Mouse (Mus musculus): Measurements from ENCODE around the gene Tas2r130. TPM values are rescaled to one million over a fixed set of nuclear protein-coding genes. Genes with fewer than 3 reads are reported as not detected.
"Not testable (repeated sequence)": the region's sequence is repeated elsewhere in the genome, so short reads cannot be mapped to it uniquely, and the experiment has no call there.

Tas2r130 gene
- polyA plus RNA-seq (2015; fragmentation: Nextera tagmentation; extraction: Ambion mirVana) = not detected in 2 replicates

DNA sequence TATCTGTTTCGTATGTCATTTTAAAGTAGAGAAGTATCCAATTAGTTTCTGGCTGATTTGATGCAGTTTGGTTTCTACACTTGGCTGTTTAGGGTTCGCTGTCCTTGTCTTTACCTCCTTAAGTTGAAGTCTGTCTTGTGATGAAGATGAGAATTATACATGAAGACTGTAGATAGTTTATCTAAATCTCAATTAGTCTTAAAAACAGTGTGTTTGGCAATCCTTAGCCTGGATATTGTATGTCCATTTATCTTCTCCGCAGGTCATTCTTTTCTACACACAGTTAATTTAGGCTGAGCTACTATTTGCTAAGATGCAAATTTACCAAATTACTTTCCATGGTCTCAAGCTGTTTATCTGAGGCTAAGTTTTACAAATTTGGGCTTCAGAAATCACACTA is at the start of gene Tas2r130:
Tas2r130 (minus strand) TSS at position 101 of the 400 bp plus-strand sequence.
- H3K4me3 ChIP-seq = no peak within 1 kb of the TSS
- H3K9ac ChIP-seq = no peak within 1 kb of the TSS
- no peaks in the 10 kb centered on the region for H3K36me3 ChIP-seq (replicated peaks)
- peaks cover 4% of the 10 kb centered on the region; the same call in 1 of the 2 replicates for H3K9me3 ChIP-seq
- no peak within 1 kb of the TSS for H3K27ac ChIP-seq
- no peaks in the 10 kb centered on the region for H3K4me1 ChIP-seq
- no peak for ATAC-seq (replicated peaks)
- 82% methylated on average over 3 of the region's 3 CpGs for WGBS
- no peaks in the 10 kb centered on the region for H3K27me3 ChIP-seq (replicated peaks)
- H3K4me2 ChIP-seq = no peak within 1 kb of the TSS

DNA sequence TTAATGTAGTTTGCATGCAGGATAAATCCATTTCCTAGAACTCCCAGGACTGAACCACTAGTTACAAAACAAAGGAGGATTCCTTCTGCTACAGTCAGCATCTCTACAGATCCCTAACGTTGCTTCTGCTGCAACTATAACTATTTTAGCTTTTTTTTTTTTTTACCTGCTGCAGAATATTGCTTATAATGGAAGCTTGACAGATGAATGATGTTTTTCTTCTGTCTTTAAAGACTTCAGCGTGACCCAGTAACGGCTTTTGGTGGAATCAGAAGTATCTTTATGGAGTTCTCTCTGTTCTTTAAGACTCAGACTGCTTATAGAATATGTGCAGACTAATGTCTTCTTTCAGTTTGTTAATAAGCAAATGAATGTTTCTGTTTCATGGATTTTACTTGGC is 48.1 kb upstream of the Tas2r130 start, which contains the start of gene Tas2r106:
Tas2r106 (minus strand) TSS at position 101 of the 400 bp plus-strand sequence.
- 76% methylated on average over 3 of the region's 3 CpGs for WGBS
- H3K9ac ChIP-seq = no peak within 1 kb of the TSS
- H3K4me3 ChIP-seq = no peak within 1 kb of the TSS
- no peak within 1 kb of the TSS for H3K27ac ChIP-seq
- H3K27me3 ChIP-seq (replicated peaks) = no peaks in the 10 kb centered on the region
- H3K9me3 ChIP-seq = peaks cover 13% of the 10 kb centered on the region; the same call in 1 of the 2 replicates
- no peak for ATAC-seq (replicated peaks)
- no peaks in the 10 kb centered on the region for H3K36me3 ChIP-seq (replicated peaks)
- H3K4me2 ChIP-seq = no peak within 1 kb of the TSS
- no peaks in the 10 kb centered on the region for H3K4me1 ChIP-seq

DNA sequence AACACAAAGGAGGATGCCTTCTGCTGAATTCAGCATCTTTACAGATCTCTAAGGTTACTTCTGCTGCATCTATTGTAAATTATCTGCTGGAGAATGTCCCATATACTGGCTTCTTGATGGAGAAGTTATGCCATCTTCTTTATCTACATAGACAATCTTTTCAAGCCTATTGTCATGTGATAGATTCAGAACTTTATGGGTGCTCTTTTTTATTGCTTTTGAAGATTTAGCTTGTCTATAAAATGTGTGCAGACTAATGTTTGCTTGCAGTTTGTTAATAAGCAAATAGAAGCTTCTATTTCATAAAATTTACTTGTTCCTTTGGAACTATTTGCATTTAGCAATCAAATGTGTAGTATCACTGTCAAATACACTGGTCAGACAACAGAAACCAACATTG is 29.3 kb upstream of the Tas2r130 start, which contains the start of gene Tas2r107:
Tas2r107 (minus strand) TSS at position 101 of the 400 bp plus-strand sequence.
- 0 out of 2 replicates have a peak, but pooled peaks cover 6% of the 10 kb centered on the region for H3K9me3 ChIP-seq
- no peak within 1 kb of the TSS for H3K9ac ChIP-seq
- no peak for ATAC-seq (replicated peaks)
- no peak within 1 kb of the TSS for H3K4me2 ChIP-seq
- no peak within 1 kb of the TSS for H3K27ac ChIP-seq
- H3K27me3 ChIP-seq (replicated peaks) = no peaks in the 10 kb centered on the region
- no peaks in the 10 kb centered on the region for H3K36me3 ChIP-seq (replicated peaks)
- no peak within 1 kb of the TSS for H3K4me3 ChIP-seq
- no peaks in the 10 kb centered on the region for H3K4me1 ChIP-seq

DNA sequence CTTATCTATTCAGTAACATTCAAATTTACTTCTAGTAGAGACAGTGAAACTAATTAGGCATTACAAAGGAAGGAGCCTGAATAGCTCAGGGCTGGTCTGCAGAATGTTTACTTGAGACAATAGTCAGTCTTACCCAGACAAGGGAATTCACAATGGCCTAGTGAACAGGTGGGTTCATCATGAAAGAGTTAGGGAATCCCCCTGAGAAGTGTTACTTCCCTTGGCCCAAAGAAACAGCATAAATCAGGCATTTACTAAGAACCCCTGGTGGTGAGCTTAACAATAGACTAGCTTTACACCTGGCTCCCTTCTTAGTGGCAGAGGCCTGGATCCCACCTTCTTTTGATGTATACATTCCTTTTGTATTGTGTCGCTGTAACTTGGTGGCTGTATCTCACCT is 20.8 kb downstream of the Tas2r130 start:
- 86% methylated on average over 1 of the region's 1 CpGs for WGBS
- H3K4me1 ChIP-seq; H3K4me3 ChIP-seq; H3K9me3 ChIP-seq; H3K9ac ChIP-seq; H3K4me2 ChIP-seq; H3K27me3 ChIP-seq (replicated peaks); ATAC-seq (replicated peaks); H3K36me3 ChIP-seq (replicated peaks); H3K27ac ChIP-seq: not testable (repeated sequence)

DNA sequence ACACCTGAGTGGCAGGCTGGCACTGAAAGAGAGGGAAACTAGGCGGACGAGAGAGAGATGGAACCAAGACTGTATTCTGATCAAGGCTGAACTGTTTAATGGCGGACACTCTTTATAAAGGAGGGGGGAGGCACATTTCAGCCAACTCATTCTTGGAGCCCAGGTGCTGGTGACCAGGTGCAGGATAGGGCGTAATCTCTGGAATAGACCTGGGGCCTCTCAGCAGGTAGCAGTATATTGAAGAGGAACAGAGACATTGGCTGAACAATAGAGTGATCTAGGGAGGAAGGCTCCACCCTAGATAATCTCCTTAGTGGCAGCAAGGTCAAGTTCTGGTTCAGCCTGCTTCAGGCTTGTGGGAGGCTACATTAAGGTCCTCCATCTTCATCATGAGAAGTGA is 25.9 kb downstream of the Tas2r130 start:
- 86% methylated on average over 4 of the region's 4 CpGs for WGBS
- H3K4me1 ChIP-seq = no peaks in the 10 kb centered on the region

More for the DNA sequence above, 25.9 kb downstream of the Tas2r130 start:
- Histone ChIP-seq H3K9me3 (0 out of 2 replicates have a peak, but pooled peaks cover under 1% of the 10 kb centered on the region), H3K27me3 (replicated peaks) (no peaks in the 10 kb centered on the region), H3K36me3 (replicated peaks) (no peaks in the 10 kb centered on the region), H3K4me2 (no peak overlapping the region), H3K27ac (no peak overlapping the region), H3K4me3 (no peak overlapping the region), H3K9ac (no peak overlapping the region)
- no peak for ATAC-seq (replicated peaks)

Other genes with a start within 250 kb of the Tas2r130 start
- gene Ybx3, start 242.4 kb downstream of the Tas2r130 start, polyA plus RNA-seq (2015; fragmentation: Nextera tagmentation; extraction: Ambion mirVana) = 24.2 and 27.1 TPM in 2 replicates
- not detected in 2 replicates for gene 5430401F13Rik, start 144.5 kb downstream of the Tas2r130 start, polyA plus RNA-seq (2015; fragmentation: Nextera tagmentation; extraction: Ambion mirVana)
- gene Gm6619, start 144.5 kb downstream of the Tas2r130 start, polyA plus RNA-seq (2015; fragmentation: Nextera tagmentation; extraction: Ambion mirVana) = not detected in 2 replicates
- gene Tas2r107, start 29.2 kb upstream of the Tas2r130 start, polyA plus RNA-seq (2015; fragmentation: Nextera tagmentation; extraction: Ambion mirVana) = not detected in 2 replicates
- gene Tas2r106, start 48.0 kb upstream of the Tas2r130 start, polyA plus RNA-seq (2015; fragmentation: Nextera tagmentation; extraction: Ambion mirVana) = not detected in 2 replicates
- not detected in 2 replicates for gene Tas2r104, start 54.8 kb upstream of the Tas2r130 start, polyA plus RNA-seq (2015; fragmentation: Nextera tagmentation; extraction: Ambion mirVana)
- gene Tas2r105, start 56.6 kb upstream of the Tas2r130 start, polyA plus RNA-seq (2015; fragmentation: Nextera tagmentation; extraction: Ambion mirVana) = not detected in 2 replicates
- not detected in 2 replicates for gene Tas2r114, start 59.2 kb upstream of the Tas2r130 start, polyA plus RNA-seq (2015; fragmentation: Nextera tagmentation; extraction: Ambion mirVana)

Data from midbrain, embryonic 15.5 days (tissue).